8 mouse cellular contexts compared by ENCODE assay signal in genomic region chr9:57910254-57911160, GRCm38 (mm10). TPM values are rescaled to one million over a fixed set of nuclear protein-coding genes. Genes with fewer than 3 reads are reported as not detected.
DNase-seq lines count a peak whose midpoint lies in the region; ATAC-seq and TF ChIP-seq lines count a peak whose summit lies in the region.

Gene Ubl7, plus strand, starts transcription at chr9:57910979.

- H3K27me3 ChIP-seq in embryonic facial prominence, embryonic 13.5 days = no peaks in the 10 kb centered on the region
- H3K27me3 ChIP-seq in kidney, adult 2 months (replicated peaks; ENCODE audit: control insufficient read depth, insufficient read depth, low read length) = no peaks in the 10 kb centered on the region
- no peaks in the 10 kb centered on the region for H3K27me3 ChIP-seq in limb, embryonic 12.5 days
- H3K27me3 ChIP-seq in midbrain, embryonic 15.5 days (replicated peaks) = no peaks in the 10 kb centered on the region
- no peaks in the 10 kb centered on the region for H3K27me3 ChIP-seq in spleen, adult 2 months (ENCODE audit: control insufficient read depth, insufficient read depth, low read length)

- H3K9me3 ChIP-seq in embryonic facial prominence, embryonic 13.5 days = no peaks in the 10 kb centered on the region
- no peaks in the 10 kb centered on the region for H3K9me3 ChIP-seq in limb, embryonic 12.5 days
- H3K9me3 ChIP-seq in midbrain, embryonic 15.5 days = no peaks in the 10 kb centered on the region

- WGBS in embryonic facial prominence, embryonic 13.5 days = under 1% methylated on average over 47 of the region's 47 CpGs
- WGBS in kidney, adult 2 months = 1% methylated on average over 47 of the region's 47 CpGs
- WGBS in limb, embryonic 12.5 days = 1% methylated on average over 47 of the region's 47 CpGs
- under 1% methylated on average over 47 of the region's 47 CpGs for WGBS in midbrain, embryonic 15.5 days
- WGBS in spleen, adult 2 months = 2% methylated on average over 47 of the region's 47 CpGs

- H3K4me2 ChIP-seq in embryonic facial prominence, embryonic 13.5 days = peak within 1 kb of the TSS; percentile 80
- H3K4me2 ChIP-seq in limb, embryonic 12.5 days = peak within 1 kb of the TSS; percentile 81
- H3K4me2 ChIP-seq in midbrain, embryonic 15.5 days = peak within 1 kb of the TSS; percentile 91

- no peak for TF ChIP-seq CTCF in kidney, adult 2 months (conservative IDR thresholded peaks at IDR 0.05; ENCODE audit: insufficient read depth, insufficient read length, low read depth, low read length)
- TF ChIP-seq CTCF in spleen, adult 2 months (IDR thresholded peaks at IDR 0.05; ENCODE audit: extremely low read depth, insufficient read depth, insufficient read length, insufficient replicate concordance) = no peak

- H3K4me1 ChIP-seq in embryonic facial prominence, embryonic 13.5 days = peaks cover 13% of the 10 kb centered on the region
- peaks cover 4% of the 10 kb centered on the region; the same call in 1 of the 2 replicates for H3K4me1 ChIP-seq in kidney, adult 2 months (ENCODE audit: control insufficient read depth, insufficient read depth, low read length)
- H3K4me1 ChIP-seq in limb, embryonic 12.5 days (replicated peaks) = peaks cover 9% of the 10 kb centered on the region
- peaks cover 13% of the 10 kb centered on the region for H3K4me1 ChIP-seq in midbrain, embryonic 15.5 days
- H3K4me1 ChIP-seq in spleen, adult 2 months (ENCODE audit: control insufficient read depth, insufficient read depth, insufficient read length) = peaks cover 5% of the 10 kb centered on the region

- peak; percentile 89 for ATAC-seq in embryonic facial prominence, embryonic 13.5 days (ENCODE audit: insufficient number of reproducible peaks, insufficient read depth, low FRiP score, low TSS enrichment, low read depth)
- ATAC-seq in limb, embryonic 12.5 days (ENCODE audit: insufficient number of reproducible peaks, insufficient read depth, low FRiP score, low TSS enrichment, low read depth) = peak; percentile 95
- peak; percentile 98 for ATAC-seq in midbrain, embryonic 15.5 days (replicated peaks)

- peak within 1 kb of the TSS; percentile 81 for H3K27ac ChIP-seq in embryonic facial prominence, embryonic 13.5 days
- H3K27ac ChIP-seq in kidney, adult 2 months (ENCODE audit: insufficient read depth, low read depth, low read length) = peak within 1 kb of the TSS; percentile 81
- peak within 1 kb of the TSS; percentile 86 for H3K27ac ChIP-seq in limb, embryonic 12.5 days
- H3K27ac ChIP-seq in midbrain, embryonic 15.5 days = peak within 1 kb of the TSS; percentile 83
- peak within 1 kb of the TSS; percentile 85 for H3K27ac ChIP-seq in spleen, adult 2 months (ENCODE audit: insufficient read depth, low read length)

- peak; percentile 79 for DNase-seq in 3134 (ENCODE audit: extremely low read depth, insufficient read length, low spot score)
- DNase-seq in adrenal gland, postnatal 36 days = peak; percentile 95
- DNase-seq in heart, adult 18-20 months = peak; percentile 95 to 97
- peak; percentile 96 for DNase-seq in kidney, adult 2 months
- peak; percentile 83 to 91 for DNase-seq in spleen, adult 2 months (ENCODE audit: low read depth in 1 of 2, low spot score in 2 of 2)

- peak within 1 kb of the TSS; percentile 82 for H3K9ac ChIP-seq in embryonic facial prominence, embryonic 13.5 days
- H3K9ac ChIP-seq in limb, embryonic 12.5 days (replicated peaks) = peak within 1 kb of the TSS; percentile 73
- H3K9ac ChIP-seq in midbrain, embryonic 15.5 days = peak within 1 kb of the TSS; percentile 75

- H3K4me3 ChIP-seq in embryonic facial prominence, embryonic 13.5 days = peak within 1 kb of the TSS; percentile 81
- peak within 1 kb of the TSS; percentile 95 for H3K4me3 ChIP-seq in kidney, adult 2 months (ENCODE audit: insufficient read depth, low read depth, low read length)
- H3K4me3 ChIP-seq in limb, embryonic 12.5 days (replicated peaks) = peak within 1 kb of the TSS; percentile 71
- peak within 1 kb of the TSS; percentile 92 for H3K4me3 ChIP-seq in midbrain, embryonic 15.5 days
- peak within 1 kb of the TSS; percentile 76 for H3K4me3 ChIP-seq in spleen, adult 2 months (ENCODE audit: extremely low read depth, insufficient read depth, insufficient read length)

- peak; percentile 83 for TF ChIP-seq POLR2A in kidney, adult 2 months (IDR thresholded peaks at IDR 0.05; ENCODE audit: low read depth, low read length)
- peak; percentile 77 for TF ChIP-seq POLR2A in spleen, adult 2 months (IDR thresholded peaks at IDR 0.05; ENCODE audit: low read depth, low read length)

- peaks cover 10% of the 10 kb centered on the region for H3K36me3 ChIP-seq in embryonic facial prominence, embryonic 13.5 days
- H3K36me3 ChIP-seq in kidney, adult 2 months (ENCODE audit: control insufficient read depth, insufficient read depth, low read length) = no peaks in the 10 kb centered on the region; the same call in 1 of the 2 replicates
- peaks cover 17% of the 10 kb centered on the region; the same call in 1 of the 2 replicates for H3K36me3 ChIP-seq in limb, embryonic 12.5 days
- 0 out of 2 replicates have a peak, but pooled peaks cover 7% of the 10 kb centered on the region for H3K36me3 ChIP-seq in midbrain, embryonic 15.5 days (replicated peaks)
- H3K36me3 ChIP-seq in spleen, adult 2 months (ENCODE audit: control insufficient read depth, insufficient read depth, low read length) = peaks cover 8% of the 10 kb centered on the region

RNA-seq across cellular contexts. Expression of gene Ubl7, which starts in this region (rescaled TPM):
- total RNA-seq in adrenal gland, postnatal 36 days (2021) = 10 to 100 TPM; 68.5 to 87.0 TPM
- polyA plus RNA-seq in embryonic facial prominence, embryonic 13.5 days (2015; fragmentation: Nextera tagmentation; extraction: Ambion mirVana) = 111 and 120 TPM in 2 replicates
- 10 to 100 TPM; 84.5 to 91.1 TPM for total RNA-seq in heart, adult 18-20 months (2021)
- 144 and 150 TPM in 2 replicates for polyA plus RNA-seq in kidney, adult 2 months (2012; rRNA removed)
- 117 and 124 TPM in 2 replicates for polyA plus RNA-seq in limb, embryonic 12.5 days (2016; fragmentation: Nextera tagmentation; extraction: Ambion mirVana)
- polyA plus RNA-seq in midbrain, embryonic 15.5 days (2015; fragmentation: Nextera tagmentation; extraction: Ambion mirVana) = 181 and 183 TPM in 2 replicates
- 88.3 and 131 TPM in 2 replicates for polyA plus RNA-seq in spleen, adult 2 months (2012; rRNA removed)

Comparison
In these comparisons a context has a peak if more than half of its experiments do, and no peak if none do; other contexts are left out.
1. Peak in every context shown above with its lines: DNase-seq, ATAC-seq, H3K4me3 ChIP-seq and H3K27ac ChIP-seq.